Mouse (Mus musculus) spleen, adult 18-20 months (tissue): Measurements from ENCODE around the gene Ism2.
A peak's percentile ranks its signal among the peaks of the same experiment; 100 is the strongest.
"Not testable (repeated sequence)": the region's sequence is repeated elsewhere in the genome, so short reads cannot be mapped to it uniquely, and the experiment has no call there.

Experiments used
- DNase-seq, 2 experiments: peaks; one replicate each; pipeline ENCODE4 v3.0.0; 2022; ENCODE audit warnings: mixed read lengths in 2 of 2

The Ism2 gene

GRCm38 (mm10) chr12:87284268-87284667, 15.2 kb downstream of the Ism2 start:
- no peak for DNase-seq

GRCm38 (mm10) chr12:87283706-87284105, 15.8 kb downstream of the Ism2 start:
- DNase-seq = no peak

GRCm38 (mm10) chr12:87282743-87283142, 16.8 kb downstream of the Ism2 start:
- no peak for DNase-seq

- no peak for DNase-seq
These were observed 17.7 kb downstream of the Ism2 start for GRCm38 (mm10) chr12:87281766-87282165.

GRCm38 (mm10) chr12:87279879-87280278, 19.6 kb downstream of the Ism2 start:
- no peak for DNase-seq

GRCm38 (mm10) chr12:87279350-87279749, 20.2 kb downstream of the Ism2 start:
- no peak for DNase-seq

GRCm38 (mm10) chr12:87278118-87278730, 21.3 kb downstream of the Ism2 start:
- DNase-seq = no peak

- DNase-seq = not testable (repeated sequence)
These were observed 22.3 kb downstream of the Ism2 start for GRCm38 (mm10) chr12:87277251-87277650.

GRCm38 (mm10) chr12:87274853-87275831, 24.4 kb downstream of the Ism2 start:
- no peak for DNase-seq

GRCm38 (mm10) chr12:87267682-87268081, 31.8 kb downstream of the Ism2 start:
- no peak for DNase-seq

- DNase-seq = no peak
These were observed 32.5 kb downstream of the Ism2 start for GRCm38 (mm10) chr12:87266827-87267603.

- DNase-seq = peak; percentile 76 to 77
These were observed 33.2 kb downstream of the Ism2 start, which contains the start of the genes Vipas39 and Ahsa1 for GRCm38 (mm10) chr12:87266108-87266826. Gene Vipas39 (minus strand): TSS chr12:87266256. Gene Ahsa1 (plus strand): TSS chr12:87266479.

- DNase-seq = no peak
These were observed 34.1 kb downstream of the Ism2 start for GRCm38 (mm10) chr12:87265444-87265843.

- no peak for DNase-seq
These were observed 38.9 kb downstream of the Ism2 start for GRCm38 (mm10) chr12:87260562-87260961.

GRCm38 (mm10) chr12:87256629-87257028, 42.9 kb downstream of the Ism2 start:
- DNase-seq = no peak

GRCm38 (mm10) chr12:87253878-87254277, 45.6 kb downstream of the Ism2 start:
- no peak for DNase-seq

- no peak for DNase-seq
These were observed 49.3 kb downstream of the Ism2 start for GRCm38 (mm10) chr12:87250161-87250560.

GRCm38 (mm10) chr12:87238632-87239031, 60.9 kb downstream of the Ism2 start, which contains the start of gene Noxred1:
Gene Noxred1 (minus strand): TSS chr12:87238732.
- DNase-seq = no peak

GRCm38 (mm10) chr12:87236882-87237483, 62.5 kb downstream of the Ism2 start:
- peak in 1 of 2 experiments; percentile 24 for DNase-seq

GRCm38 (mm10) chr12:87230379-87230895, 69.1 kb downstream of the Ism2 start:
- DNase-seq = no peak

GRCm38 (mm10) chr12:87229633-87230032, 69.9 kb downstream of the Ism2 start:
- DNase-seq = no peak
